Mouse (Mus musculus): ENCODE results near the gene Khk.

GRCm38 (mm10) chr5:30924614-30925013 lies 3.4 kb downstream of the Khk start:
- TF ChIP-seq GATA1 (IDR thresholded peaks at IDR 0.05; ENCODE audit: borderline replicate concordance, low read length) (no peak), CTCF (IDR thresholded peaks at IDR 0.05; ENCODE audit: low read depth, low read length) (no peak)
